Mouse (Mus musculus) lung, postnatal 4 days (tissue): ENCODE measurements around the gene Stk24.

Source experiments
- DNase-seq, 2 experiments: peaks; one replicate each; pipeline ENCODE4 v3.0.0; 2021

The Stk24 gene

DNA sequence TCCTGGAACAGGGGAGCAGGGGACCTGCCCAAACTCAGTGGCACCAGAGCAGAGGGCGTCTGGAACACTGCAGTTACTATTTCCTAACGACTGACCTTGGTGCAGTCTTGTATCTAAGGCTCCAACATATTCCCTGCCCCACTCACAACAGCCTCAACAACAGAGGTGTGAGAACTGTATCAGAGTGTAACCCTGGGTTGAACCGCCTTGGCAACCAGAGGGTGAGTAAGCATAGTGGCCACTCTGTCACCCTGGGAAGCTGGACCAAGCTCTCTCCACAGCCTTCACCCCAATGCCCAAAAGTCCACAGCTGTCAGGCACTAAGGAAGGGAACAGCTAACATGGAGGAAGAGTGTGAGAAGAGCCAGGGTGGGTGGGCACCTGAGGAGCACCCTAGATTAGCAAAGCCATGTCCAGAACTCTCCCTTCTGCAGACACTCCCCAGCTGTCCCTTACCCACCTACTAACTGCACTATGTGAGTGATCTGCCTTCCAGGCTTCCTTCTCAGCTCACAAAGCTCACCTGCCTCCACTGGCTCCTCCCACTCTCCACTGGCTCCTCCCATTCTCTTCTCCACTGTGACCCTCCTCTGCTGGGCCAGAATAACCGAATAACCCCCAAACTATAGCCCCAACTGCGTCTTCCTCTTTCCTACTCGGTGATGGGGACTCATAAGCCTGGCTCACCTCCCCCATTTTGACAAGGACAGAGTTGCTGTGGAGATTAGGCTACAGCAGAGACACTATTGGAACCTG, 69.3 kb downstream of the Stk24 start:
- DNase-seq, result no peak

DNA sequence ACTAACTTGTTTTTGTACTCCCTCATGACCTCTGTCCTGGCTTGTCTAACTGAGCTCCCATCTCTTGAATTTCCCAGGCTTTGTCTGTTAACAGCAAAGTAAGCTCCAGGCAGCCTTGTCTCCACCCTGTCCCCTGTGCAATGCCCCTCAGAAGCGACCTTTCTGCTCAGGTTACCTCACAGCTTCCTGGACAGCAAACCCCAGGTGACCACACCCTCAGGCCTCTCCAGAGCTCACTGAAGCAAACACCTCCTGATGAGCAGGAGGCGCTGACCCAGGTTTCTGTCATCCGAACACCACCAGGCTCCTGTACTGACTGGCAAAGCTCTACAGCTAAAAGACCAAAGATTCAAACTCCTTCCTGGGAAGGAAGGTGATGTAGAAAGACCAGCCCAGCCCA, 69.9 kb downstream of the Stk24 start:
- no peak for DNase-seq

GRCm38 (mm10) chr14:121305316-121306064, 74.3 kb downstream of the Stk24 start:
- DNase-seq, result no peak

GRCm38 (mm10) chr14:121304523-121304922, 75.3 kb downstream of the Stk24 start:
- DNase-seq, result no peak

GRCm38 (mm10) chr14:121299093-121299492, 80.7 kb downstream of the Stk24 start:
- DNase-seq, result no peak

- DNase-seq, result no peak
Measured at GRCm38 (mm10) chr14:121298537-121298936, 81.3 kb downstream of the Stk24 start.

DNA sequence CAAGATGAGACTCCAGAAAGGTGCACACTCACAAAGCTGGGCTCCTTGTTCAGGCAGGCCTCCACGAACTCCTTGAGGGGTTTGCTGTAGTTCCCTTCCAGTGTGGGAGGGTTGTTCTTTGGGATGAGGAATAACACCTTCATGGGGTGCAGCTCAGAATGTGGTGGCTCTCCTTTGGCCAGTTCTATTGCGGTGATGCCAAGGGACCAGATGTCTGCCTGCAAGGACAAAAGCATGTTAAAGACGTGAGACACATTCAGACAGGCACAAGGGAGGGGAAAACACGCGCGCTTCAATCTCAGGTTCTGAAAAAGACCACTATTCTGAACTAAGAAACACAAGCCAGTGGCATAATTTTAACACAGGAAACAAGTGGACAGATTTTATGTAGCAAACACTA, 82.7 kb downstream of the Stk24 start:
- no peak for DNase-seq

GRCm38 (mm10) chr14:121294484-121294883, 85.3 kb downstream of the Stk24 start:
- no peak for DNase-seq

GRCm38 (mm10) chr14:121292391-121292790, 87.4 kb downstream of the Stk24 start:
- no peak for DNase-seq

DNA sequence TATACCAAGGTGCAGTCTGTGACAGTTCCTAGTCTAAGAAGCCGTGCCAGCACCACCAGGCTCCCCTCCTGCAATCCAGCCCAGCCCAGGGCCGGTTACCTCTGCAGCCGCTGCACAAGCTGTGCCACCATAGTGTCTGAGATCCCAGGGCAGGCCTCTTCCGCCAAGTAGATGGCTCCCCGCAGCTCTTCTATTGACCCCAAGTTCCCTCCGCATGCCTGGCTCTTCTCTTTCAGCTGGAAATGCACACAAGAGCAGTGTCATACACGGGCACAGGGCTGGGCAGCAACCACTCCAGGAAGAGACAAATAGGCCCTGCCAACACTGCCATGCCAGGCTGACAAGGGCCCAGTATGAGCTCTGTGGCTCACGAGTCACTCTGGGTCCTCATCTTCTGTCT, 87.9 kb downstream of the Stk24 start:
- no peak for DNase-seq

DNA sequence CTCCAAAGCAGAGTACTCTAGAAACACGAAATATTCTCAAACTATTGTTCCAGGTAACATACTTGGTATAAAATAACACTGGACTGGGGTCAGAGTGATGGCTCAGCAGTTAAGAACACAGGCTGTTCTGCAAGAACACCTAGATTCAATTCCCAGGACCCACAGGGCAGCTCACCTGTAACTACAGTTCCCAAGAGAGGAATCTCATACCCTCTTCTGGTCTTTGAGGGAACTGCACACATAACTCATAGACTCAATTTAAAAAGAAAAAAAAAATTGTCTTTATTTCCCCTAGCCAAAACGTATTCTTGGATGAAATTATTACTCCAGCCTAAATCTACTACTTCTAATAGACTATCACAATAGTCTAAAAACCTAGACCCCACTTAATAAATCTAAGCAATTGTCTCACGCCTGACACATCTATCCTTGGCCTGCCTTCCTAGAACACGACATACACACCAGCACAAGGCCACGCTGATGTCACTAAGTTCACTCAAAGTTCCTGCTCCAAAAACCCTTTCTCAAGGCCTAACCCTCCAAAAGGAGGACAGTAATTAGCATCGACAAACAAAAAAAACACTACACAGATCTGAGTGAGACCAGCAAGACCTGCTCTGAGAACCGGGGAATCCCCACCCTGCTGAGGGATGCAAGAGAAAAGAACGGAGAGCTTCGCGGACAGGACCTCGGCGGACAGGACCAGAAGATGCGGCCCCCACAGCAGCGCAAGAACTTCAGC, 94.3 kb downstream of the Stk24 start:
- no peak for DNase-seq

DNA sequence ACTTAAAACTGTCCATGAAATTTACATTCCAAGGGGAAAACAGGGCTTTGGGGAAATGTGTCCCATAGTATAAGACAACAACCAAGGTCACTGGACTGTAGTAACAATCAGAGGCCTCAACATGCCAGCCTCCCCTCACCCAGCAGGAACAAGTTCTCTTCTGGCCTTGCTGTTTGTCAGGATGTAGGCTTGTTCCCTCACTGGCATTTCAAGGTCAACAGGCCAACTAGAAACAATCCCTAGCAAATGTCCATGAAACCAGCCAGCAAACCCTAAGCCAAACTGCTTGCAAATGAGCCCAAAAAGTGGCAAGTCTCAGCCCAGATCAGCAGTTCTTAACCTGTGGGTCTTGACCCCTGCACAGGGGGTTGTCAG, 98.5 kb downstream of the Stk24 start:
- DNase-seq, result peak in 1 of 2 experiments; percentile 15

GRCm38 (mm10) chr14:121280601-121281335, 99.0 kb downstream of the Stk24 start:
- peak; percentile 39 to 58 for DNase-seq

- peak; percentile 74 to 88 for DNase-seq
Measured at GRCm38 (mm10) chr14:121279106-121279505, 100.7 kb downstream of the Stk24 start.

GRCm38 (mm10) chr14:121276016-121276415, 103.8 kb downstream of the Stk24 start:
- DNase-seq, result no peak

- no peak for DNase-seq
Measured at GRCm38 (mm10) chr14:121274985-121275384, 104.8 kb downstream of the Stk24 start.

DNA sequence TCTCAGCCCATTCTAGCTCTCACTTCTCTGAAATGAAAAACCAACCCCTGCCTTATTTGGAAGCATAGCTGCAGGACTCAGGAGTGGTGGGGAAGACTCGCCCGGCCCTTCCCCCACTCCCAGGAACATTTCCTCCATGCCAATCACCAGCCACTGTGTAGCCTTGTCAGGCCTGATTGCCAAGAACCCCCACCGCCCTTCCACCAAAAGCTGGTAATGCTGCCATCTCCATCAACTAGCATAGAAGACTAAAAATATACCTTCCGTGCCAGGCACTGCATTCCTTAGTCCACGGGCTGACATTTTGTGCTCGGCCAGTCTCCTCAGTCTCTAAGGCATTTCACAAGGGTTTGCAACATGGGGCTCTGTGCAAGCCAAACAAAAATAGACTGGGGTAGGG, 109.3 kb downstream of the Stk24 start:
- no peak for DNase-seq

GRCm38 (mm10) chr14:121267801-121268200, 112.0 kb downstream of the Stk24 start:
- DNase-seq, result no peak

- no peak for DNase-seq
Measured at GRCm38 (mm10) chr14:121264453-121264852, 115.4 kb downstream of the Stk24 start.

GRCm38 (mm10) chr14:121263912-121264311, 115.9 kb downstream of the Stk24 start:
- DNase-seq, result no peak

DNA sequence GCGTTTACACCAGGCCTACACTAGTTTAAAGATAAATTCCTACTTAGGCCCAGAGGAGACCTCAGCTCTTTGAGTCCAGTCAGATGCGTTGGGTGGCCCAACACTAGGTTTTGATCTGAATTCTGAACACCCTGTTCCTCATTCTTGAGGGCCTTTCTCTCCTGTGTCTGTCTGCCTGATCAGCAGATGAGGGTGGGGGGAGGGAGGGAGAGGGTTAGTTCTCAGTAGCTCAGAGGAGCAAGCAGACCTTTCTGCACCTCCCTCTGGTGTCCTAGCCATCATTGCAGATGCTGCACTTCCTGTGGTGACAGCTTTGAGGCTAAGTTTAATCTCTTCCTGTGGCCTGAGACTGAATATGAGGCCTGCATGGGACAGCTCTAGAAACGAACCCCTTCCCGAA, 117.2 kb downstream of the Stk24 start:
- DNase-seq, result no peak

DNA sequence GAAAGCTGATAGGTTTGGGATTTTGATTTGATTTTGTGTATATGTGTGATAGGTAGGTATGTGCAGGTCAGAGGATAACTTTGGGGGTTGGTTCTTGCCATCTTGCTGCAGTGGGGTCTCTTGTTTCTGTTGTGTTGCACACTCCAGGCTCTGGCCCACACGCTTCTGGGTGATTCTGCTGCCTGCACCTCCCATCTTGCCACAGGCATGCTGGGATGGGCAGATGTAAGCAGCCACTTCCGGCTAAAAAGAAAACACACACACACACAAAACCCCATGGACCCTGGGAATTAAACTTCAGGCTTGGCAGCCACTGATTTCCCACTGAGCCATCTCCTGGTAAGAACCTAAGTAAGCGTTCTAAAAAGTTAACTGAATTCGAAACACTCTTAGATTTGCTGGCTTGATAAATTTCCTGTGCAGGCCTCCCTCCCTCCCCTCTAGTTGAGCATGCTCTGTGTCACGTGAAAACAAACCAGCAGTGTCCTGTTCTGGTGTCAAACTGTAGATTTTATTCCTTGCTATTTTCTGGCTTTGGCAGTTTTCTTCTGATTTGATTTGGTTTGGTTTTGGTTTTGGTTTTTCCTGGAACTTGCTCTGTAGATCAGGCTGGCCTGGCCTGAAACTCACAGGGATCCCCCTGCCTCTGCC, 118.5 kb downstream of the Stk24 start:
- no peak for DNase-seq
